Mouse (Mus musculus): Measurements from ENCODE around the gene Gpr35. TPM values are rescaled to one million over a fixed set of nuclear protein-coding genes. Genes with fewer than 3 reads are reported as not detected.

Gpr35 gene
- polyA plus RNA-seq, 1 experiment from 2014 or later: 0.41 TPM

DNA sequence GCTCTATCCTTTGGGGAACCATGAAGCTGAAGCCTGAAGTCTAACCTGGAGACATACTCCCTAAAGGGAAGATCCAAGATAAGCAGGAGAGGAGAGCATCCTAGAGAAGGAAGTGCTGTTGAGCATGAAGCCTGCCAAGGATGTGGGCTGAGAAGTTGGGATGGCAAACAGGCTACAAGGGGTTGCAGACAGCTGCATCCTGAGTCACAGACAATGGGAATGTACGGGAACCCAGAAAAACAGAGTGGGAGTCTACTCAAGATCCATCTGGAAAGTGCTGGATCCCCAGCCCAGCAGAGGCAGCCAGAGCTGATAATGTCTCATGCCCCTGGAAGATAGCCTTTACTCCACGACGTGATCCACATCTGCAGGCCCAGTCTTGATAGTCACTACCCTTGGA lies 80.5 kb downstream of the Gpr35 start:
- peaks cover 86% of the 10 kb centered on the region for H3K36me3 ChIP-seq
- no peak overlapping the region for H3K4me3 ChIP-seq
- no peaks in the 10 kb centered on the region for H3K4me1 ChIP-seq
- no peaks in the 10 kb centered on the region for H3K9me3 ChIP-seq (replicated peaks)
- H3K9ac ChIP-seq: no peak overlapping the region
- no peaks in the 10 kb centered on the region for H3K27me3 ChIP-seq
- H3K27ac ChIP-seq: no peak overlapping the region
- 83% methylated on average over 3 of the region's 3 CpGs for WGBS
- no peak for ATAC-seq (ENCODE audit: low FRiP score)
- H3K4me2 ChIP-seq (replicated peaks): no peak overlapping the region

- H3K36me3 ChIP-seq: peaks cover 87% of the 10 kb centered on the region
- WGBS: 54% methylated on average over 8 of the region's 8 CpGs
- H3K27me3 ChIP-seq: no peaks in the 10 kb centered on the region
- H3K4me2 ChIP-seq (replicated peaks): no peak overlapping the region
- no peak overlapping the region for H3K4me3 ChIP-seq
- no peak overlapping the region for H3K9ac ChIP-seq
- no peaks in the 10 kb centered on the region for H3K4me1 ChIP-seq
- no peak overlapping the region for H3K27ac ChIP-seq
- ATAC-seq (ENCODE audit: low FRiP score): no peak
- 0 out of 2 replicates have a peak, but pooled peaks cover 4% of the 10 kb centered on the region for H3K9me3 ChIP-seq (replicated peaks)
Observed at GRCm38 (mm10) chr1:93033989-93034388, 83.3 kb downstream of the Gpr35 start.

- ATAC-seq (ENCODE audit: low FRiP score): no peak
- no peaks in the 10 kb centered on the region for H3K27me3 ChIP-seq
- H3K9ac ChIP-seq: no peak overlapping the region
- no peak overlapping the region for H3K4me2 ChIP-seq (replicated peaks)
- peaks cover 92% of the 10 kb centered on the region for H3K36me3 ChIP-seq
- 81% methylated on average over 4 of the region's 4 CpGs for WGBS
- no peak overlapping the region for H3K4me3 ChIP-seq
- no peaks in the 10 kb centered on the region for H3K4me1 ChIP-seq
- H3K9me3 ChIP-seq (replicated peaks): 0 out of 2 replicates have a peak, but pooled peaks cover 4% of the 10 kb centered on the region
- no peak overlapping the region for H3K27ac ChIP-seq
Observed at GRCm38 (mm10) chr1:93035981-93036380, 85.3 kb downstream of the Gpr35 start.

Other genes starting within 250 kb of the Gpr35 start
- 79.8 and 80.2 TPM in 2 replicates for gene Gpc1, start 119.2 kb upstream of the Gpr35 start, polyA plus RNA-seq (2016; fragmentation: Nextera tagmentation; extraction: Ambion mirVana)
- 0.52 and 0.67 TPM in 2 replicates for gene Ankmy1, start 48.0 kb upstream of the Gpr35 start, polyA plus RNA-seq (2016; fragmentation: Nextera tagmentation; extraction: Ambion mirVana)
- gene Dusp28, start 43.9 kb upstream of the Gpr35 start, polyA plus RNA-seq (2016; fragmentation: Nextera tagmentation; extraction: Ambion mirVana): 11.9 and 12.9 TPM in 2 replicates
- gene Rnpepl1, start 40.1 kb upstream of the Gpr35 start, polyA plus RNA-seq (2016; fragmentation: Nextera tagmentation; extraction: Ambion mirVana): 31.6 and 34.7 TPM in 2 replicates
- 54.7 and 56.3 TPM in 2 replicates for gene Capn10, start 16.5 kb upstream of the Gpr35 start, polyA plus RNA-seq (2016; fragmentation: Nextera tagmentation; extraction: Ambion mirVana)
- not detected in 2 replicates for gene Aqp12, start 55.5 kb downstream of the Gpr35 start, polyA plus RNA-seq (2016; fragmentation: Nextera tagmentation; extraction: Ambion mirVana)
- 145 and 146 TPM in 2 replicates for gene Kif1a, start 151.1 kb downstream of the Gpr35 start, polyA plus RNA-seq (2016; fragmentation: Nextera tagmentation; extraction: Ambion mirVana)
- gene Agxt, start 184.4 kb downstream of the Gpr35 start, polyA plus RNA-seq (2016; fragmentation: Nextera tagmentation; extraction: Ambion mirVana): not detected in 2 replicates
- 0.35 and 0.41 TPM in 2 replicates for gene 2310007B03Rik, start 210.1 kb downstream of the Gpr35 start, polyA plus RNA-seq (2016; fragmentation: Nextera tagmentation; extraction: Ambion mirVana)
- 0.44 and 0.45 TPM in 2 replicates for gene Crocc2, start 217.9 kb downstream of the Gpr35 start, polyA plus RNA-seq (2016; fragmentation: Nextera tagmentation; extraction: Ambion mirVana)

Data from hindbrain, embryonic 12.5 days (tissue).